Mouse (Mus musculus) bone marrow, adult 2 months (tissue): Measurements from ENCODE around the gene Cldn6.

Source experiments
- CTCF ChIP-seq: fragments of 200-500 bp; IDR thresholded peaks from 2 replicates; pipeline ENCODE4 v1.5.1; 2011; ENCODE audit warnings: low read length, control low read depth; ENCODE audit not compliant: control insufficient read depth, insufficient read depth
- POLR2A ChIP-seq: fragments of 200-500 bp; IDR thresholded peaks from 2 replicates; pipeline ENCODE4 v1.6.1; 2011; ENCODE audit warnings: low read depth, mild to moderate bottlenecking, control low read depth, low read length, borderline replicate concordance; ENCODE audit not compliant: control insufficient read depth

GRCm38 (mm10) chr17:23645894-23646293 is 33.2 kb upstream of the Cldn6 start:
- TF ChIP-seq CTCF: no peak
- no peak for TF ChIP-seq POLR2A
